Mouse (Mus musculus) liver, embryonic 16.5 days (tissue): ENCODE results near the gene Lrrc30. TPM values are rescaled to one million over a fixed set of nuclear protein-coding genes. Genes with fewer than 3 reads are reported as not detected.

Experiments
- ATAC-seq: fragments of 200-750 bp; cut with Nextera tagmentation; 2 replicates; pipeline ENCODE4 v1.8.0; 2017; ENCODE audit warnings: low read depth, mild to moderate bottlenecking, moderate number of reproducible peaks, moderate library complexity
- H3K27ac ChIP-seq: fragments of 300-500 bp; sonication (generic); 2 replicates; pipeline ENCODE4 v1.5.1; 2014; ENCODE audit warnings: mild to moderate bottlenecking, low read length
- H3K27me3 ChIP-seq: fragments of 300-500 bp; sonication (generic); 2 replicates; pipeline ENCODE4 v1.6.1; 2014; ENCODE audit warnings: low read depth, low read length, mixed read lengths; ENCODE audit not compliant: control insufficient read depth, insufficient read depth
- H3K36me3 ChIP-seq: fragments of 300-500 bp; sonication (generic); 2 replicates; pipeline ENCODE4 v1.6.1; 2014; ENCODE audit warnings: mild to moderate bottlenecking; ENCODE audit not compliant: control insufficient read depth, insufficient read depth
- H3K4me1 ChIP-seq: fragments of 300-500 bp; sonication (generic); 2 replicates; pipeline ENCODE4 v1.6.1; 2014; ENCODE audit warnings: low read depth, low read length, mixed read lengths; ENCODE audit not compliant: control insufficient read depth
- H3K4me2 ChIP-seq: fragments of 300-500 bp; sonication (generic); 2 replicates; pipeline ENCODE4 v1.6.1; 2014; ENCODE audit warnings: low read depth, low read length, mixed read lengths
- H3K4me3 ChIP-seq: fragments of 300-500 bp; sonication (generic); 2 replicates; pipeline ENCODE4 v1.5.1; 2014; ENCODE audit warnings: low read depth, mild to moderate bottlenecking, low read length
- H3K9ac ChIP-seq: fragments of 300-500 bp; sonication (generic); 2 replicates; pipeline ENCODE4 v1.6.1; 2014; ENCODE audit warnings: low read depth, low read length
- H3K9me3 ChIP-seq: fragments of 300-500 bp; sonication (generic); replicated peaks from 2 replicates; pipeline ENCODE4 v1.6.1; 2016; ENCODE audit warnings: low read length; ENCODE audit not compliant: control insufficient read depth
- WGBS: fragments of 180-500 bp; shearing (Covaris S2); extraction: QIAGEN DNeasy Blood & Tissue Kit; methylation state at CpG from one replicate; pipeline ENCODE4 v1.1.7; 2014; ENCODE audit not compliant: insufficient replicate concordance; 5-methylcytosine and 5-hydroxymethylcytosine counted together
- polyA plus RNA-seq: library from polyadenylated mRNA; unstranded; fragments of >200 nt; fragmentation: Nextera tagmentation; extraction: Ambion mirVana; gene quantifications from 2 replicates; pipeline ENCODE4 v1.2.1, GENCODE M21; 2015

The Lrrc30 gene
- polyA plus RNA-seq, 1 experiment from 2014 or later, result not detected

DNA sequence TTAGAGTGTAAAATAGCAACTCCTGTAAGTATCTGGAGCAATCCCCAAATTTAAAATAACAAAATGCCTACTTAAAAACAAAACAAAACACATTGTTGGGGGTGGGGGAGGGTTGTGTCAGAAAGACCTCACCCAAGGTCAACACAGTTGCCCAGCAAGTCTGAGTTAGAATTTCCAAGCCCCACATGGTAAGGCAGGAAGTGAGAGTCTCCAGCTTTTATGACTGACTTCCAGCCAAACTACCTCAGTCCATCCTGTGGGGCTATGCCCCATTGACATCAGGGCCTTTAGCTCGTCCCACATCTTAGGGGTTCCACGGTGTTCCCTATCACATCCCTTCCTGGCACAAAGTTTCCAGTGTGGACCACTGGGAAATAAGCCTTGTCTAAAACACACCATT lies 4.4 kb upstream of the Lrrc30 start:
- Histone ChIP-seq H3K4me3 (no peak overlapping the region), H3K4me2 (no peak overlapping the region), H3K9ac (no peak overlapping the region), H3K9me3 (no peaks in the 10 kb centered on the region), H3K27ac (no peak overlapping the region), H3K27me3 (no peaks in the 10 kb centered on the region), H3K36me3 (no peaks in the 10 kb centered on the region), H3K4me1 (no peaks in the 10 kb centered on the region)
- 47% methylated on average over 2 of the region's 2 CpGs for WGBS
- no peak for ATAC-seq

DNA sequence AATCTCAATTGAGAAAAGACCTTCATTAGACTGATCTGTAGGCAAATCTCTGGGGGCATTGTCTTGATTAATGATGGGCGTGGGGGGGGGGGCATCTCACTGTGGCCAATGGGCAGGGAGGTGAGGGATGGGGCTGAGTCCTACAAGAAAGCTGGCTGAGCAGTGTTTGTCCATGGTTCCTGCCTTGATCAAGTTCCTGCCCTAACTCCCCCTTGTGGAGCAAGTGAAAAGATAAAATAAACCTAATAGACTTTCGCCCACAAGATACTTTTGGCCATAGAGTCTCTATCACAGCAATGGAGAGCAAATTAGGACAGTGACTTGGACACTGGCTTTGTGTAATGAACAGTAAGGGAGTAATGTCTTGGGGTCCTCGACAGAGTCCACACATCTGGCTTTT lies 3.8 kb upstream of the Lrrc30 start:
- no peak overlapping the region for H3K4me2 ChIP-seq
- no peak overlapping the region for H3K27ac ChIP-seq
- 47% methylated on average over 3 of the region's 3 CpGs for WGBS
- H3K9ac ChIP-seq, result no peak overlapping the region
- ATAC-seq, result no peak
- H3K9me3 ChIP-seq, result no peaks in the 10 kb centered on the region
- no peaks in the 10 kb centered on the region for H3K4me1 ChIP-seq
- H3K4me3 ChIP-seq, result no peak overlapping the region
- H3K36me3 ChIP-seq, result no peaks in the 10 kb centered on the region
- no peaks in the 10 kb centered on the region for H3K27me3 ChIP-seq

DNA sequence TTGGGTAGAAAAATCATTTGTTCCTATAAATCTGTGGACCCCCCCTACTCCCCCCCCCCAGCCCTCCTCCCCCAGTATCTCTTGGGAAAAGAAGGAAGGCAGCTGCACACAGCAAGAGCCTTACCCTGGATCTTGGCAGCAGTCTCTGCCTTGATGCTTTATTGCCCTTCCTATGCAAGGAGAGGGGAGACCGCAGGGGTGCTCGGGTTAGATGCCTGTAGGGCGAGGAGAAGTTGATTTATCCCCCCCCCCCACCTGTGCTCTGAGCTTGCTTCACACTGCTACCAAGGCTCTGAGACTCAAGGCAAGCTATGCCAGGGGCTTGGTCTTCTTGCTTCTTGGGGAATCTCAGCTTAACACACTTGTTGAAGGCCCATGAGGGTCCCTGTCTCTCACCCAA lies 2.8 kb downstream of the Lrrc30 start:
- ATAC-seq, result no peak
- 61% methylated on average over 3 of the region's 3 CpGs for WGBS
- Histone ChIP-seq H3K36me3 (no peaks in the 10 kb centered on the region), H3K9ac (no peak overlapping the region), H3K27me3 (no peaks in the 10 kb centered on the region), H3K27ac (no peak overlapping the region), H3K9me3 (no peaks in the 10 kb centered on the region), H3K4me2 (no peak overlapping the region), H3K4me3 (no peak overlapping the region), H3K4me1 (no peaks in the 10 kb centered on the region)

DNA sequence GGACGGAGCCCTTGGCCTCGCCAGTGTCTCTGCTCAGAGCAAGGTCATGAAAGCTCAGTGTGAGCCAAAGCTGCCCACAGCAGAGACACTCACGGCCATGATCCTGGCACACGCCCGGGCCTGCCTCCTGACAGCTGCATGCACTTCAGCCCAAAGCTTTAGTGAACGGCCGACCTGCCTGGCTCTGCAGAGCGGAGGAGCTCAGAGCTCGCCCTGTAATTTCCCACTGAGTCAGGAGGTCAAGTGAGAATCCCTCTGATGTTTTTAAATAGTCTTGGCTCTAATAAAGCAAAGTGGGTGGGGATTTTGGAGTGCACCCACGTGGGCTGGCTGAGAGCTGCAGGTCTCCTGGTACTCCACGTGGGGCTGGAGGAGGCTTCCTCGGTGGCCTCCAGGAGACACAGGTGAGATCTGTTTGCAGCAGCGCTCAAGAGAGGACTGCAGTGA lies 3.3 kb downstream of the Lrrc30 start:
- ATAC-seq, result no peak
- no peak overlapping the region for H3K4me2 ChIP-seq
- no peaks in the 10 kb centered on the region for H3K9me3 ChIP-seq
- H3K36me3 ChIP-seq, result no peaks in the 10 kb centered on the region
- 51% methylated on average over 13 of the region's 13 CpGs for WGBS
- no peak overlapping the region for H3K27ac ChIP-seq
- no peaks in the 10 kb centered on the region for H3K27me3 ChIP-seq
- no peaks in the 10 kb centered on the region for H3K4me1 ChIP-seq
- no peak overlapping the region for H3K9ac ChIP-seq
- H3K4me3 ChIP-seq, result no peak overlapping the region

- Histone ChIP-seq H3K4me3 (no peak overlapping the region), H3K27ac (no peak overlapping the region), H3K9ac (no peak overlapping the region), H3K27me3 (no peaks in the 10 kb centered on the region), H3K9me3 (no peaks in the 10 kb centered on the region), H3K4me2 (no peak overlapping the region), H3K4me1 (no peaks in the 10 kb centered on the region), H3K36me3 (no peaks in the 10 kb centered on the region)
- 78% methylated on average over 15 of the region's 15 CpGs for WGBS
- ATAC-seq, result no peak
These were observed 4.0 kb downstream of the Lrrc30 start for GRCm38 (mm10) chr17:67628475-67628874.

- H3K4me3 ChIP-seq, result no peak overlapping the region
These were observed 7.1 kb downstream of the Lrrc30 start for GRCm38 (mm10) chr17:67625431-67625830.

DNA sequence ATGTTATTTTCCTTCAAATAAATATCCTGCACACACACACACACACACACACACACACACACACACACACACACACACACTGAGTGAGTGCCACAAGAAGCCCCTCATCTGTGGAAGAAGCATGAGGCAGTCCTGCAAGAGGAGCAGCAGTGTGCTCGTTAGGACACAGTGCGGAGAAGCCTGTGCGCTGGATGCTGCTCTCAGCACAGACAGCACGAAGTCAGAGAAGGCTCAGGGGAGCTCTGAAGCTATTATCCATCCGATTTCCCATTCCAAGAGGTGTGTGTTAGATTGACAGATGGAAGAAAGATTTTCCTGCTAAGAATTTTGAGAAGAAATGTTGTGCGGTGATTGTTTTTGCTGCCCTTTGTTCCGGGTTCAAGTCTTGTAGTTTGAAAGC lies 13.5 kb downstream of the Lrrc30 start:
- no peak for ATAC-seq
- no peak overlapping the region for H3K9ac ChIP-seq
- no peaks in the 10 kb centered on the region for H3K27me3 ChIP-seq
- H3K36me3 ChIP-seq, result no peaks in the 10 kb centered on the region
- 64% methylated on average over 7 of the region's 7 CpGs for WGBS
- H3K4me3 ChIP-seq, result no peak overlapping the region
- H3K4me2 ChIP-seq, result no peak overlapping the region
- H3K9me3 ChIP-seq, result no peaks in the 10 kb centered on the region
- no peak overlapping the region for H3K27ac ChIP-seq
- no peaks in the 10 kb centered on the region for H3K4me1 ChIP-seq

More at GRCm38 (mm10) chr17:67625431-67625830, 7.1 kb downstream of the Lrrc30 start:
- WGBS, result 42% methylated on average over 5 of the region's 5 CpGs
- H3K4me2 ChIP-seq, result no peak overlapping the region
- H3K4me1 ChIP-seq, result no peaks in the 10 kb centered on the region
- no peaks in the 10 kb centered on the region for H3K36me3 ChIP-seq
- ATAC-seq, result no peak
- H3K27ac ChIP-seq, result no peak overlapping the region
- H3K9me3 ChIP-seq, result no peaks in the 10 kb centered on the region
- no peaks in the 10 kb centered on the region for H3K27me3 ChIP-seq
- H3K9ac ChIP-seq, result no peak overlapping the region

DNA sequence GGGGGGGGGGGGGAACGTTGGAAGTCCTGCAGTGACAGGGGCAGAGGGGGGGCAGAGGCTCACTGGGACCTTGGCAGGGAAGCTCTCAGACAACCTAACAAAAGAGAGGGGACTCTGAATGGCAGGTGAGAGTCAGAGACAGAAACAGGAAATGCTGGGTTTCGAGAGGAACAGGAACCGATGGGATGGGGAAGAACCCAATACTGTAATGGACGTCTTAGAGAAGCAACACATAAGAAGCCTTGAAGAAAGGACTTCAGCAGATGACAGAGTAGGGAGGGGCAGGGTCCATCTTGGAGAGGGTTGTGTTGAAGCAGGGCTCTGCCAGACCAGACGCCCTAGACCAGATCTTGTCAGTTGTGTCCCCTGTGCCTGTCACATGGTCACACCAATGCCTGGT lies 18.1 kb downstream of the Lrrc30 start:
- H3K27ac ChIP-seq, result no peak overlapping the region
- WGBS, result 32% methylated on average over 5 of the region's 5 CpGs
- H3K9ac ChIP-seq, result no peak overlapping the region
- no peaks in the 10 kb centered on the region for H3K4me1 ChIP-seq
- H3K4me2 ChIP-seq, result no peak overlapping the region
- no peaks in the 10 kb centered on the region for H3K36me3 ChIP-seq
- no peak overlapping the region for H3K4me3 ChIP-seq
- H3K27me3 ChIP-seq, result no peaks in the 10 kb centered on the region
- ATAC-seq, result no peak
- H3K9me3 ChIP-seq, result no peaks in the 10 kb centered on the region

DNA sequence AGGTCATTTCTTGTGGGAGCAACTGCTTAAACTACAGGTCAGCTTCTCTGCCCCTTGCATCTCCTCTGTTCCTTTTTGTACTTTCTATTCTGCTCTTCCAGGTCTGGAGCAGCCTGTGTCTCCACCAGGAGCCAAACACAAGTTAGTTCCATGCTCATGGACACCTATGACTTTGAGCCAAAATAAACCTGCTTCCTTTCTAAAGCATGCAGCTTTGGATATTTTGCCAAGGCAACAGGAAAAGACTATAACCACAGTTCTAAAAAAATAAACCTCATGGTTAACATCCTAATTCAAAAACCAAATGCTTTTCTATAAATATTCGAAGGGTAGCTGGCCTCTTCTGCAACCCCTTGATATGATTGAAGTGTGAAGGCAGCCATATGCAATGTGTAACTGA lies 19.9 kb downstream of the Lrrc30 start:
- no peak for ATAC-seq
- H3K4me1 ChIP-seq, result no peaks in the 10 kb centered on the region
- no peak overlapping the region for H3K4me3 ChIP-seq
- 26% methylated on average over 1 of the region's 1 CpGs for WGBS
- H3K4me2 ChIP-seq, result no peak overlapping the region
- no peak overlapping the region for H3K27ac ChIP-seq
- no peaks in the 10 kb centered on the region for H3K36me3 ChIP-seq
- H3K9ac ChIP-seq, result no peak overlapping the region
- H3K27me3 ChIP-seq, result no peaks in the 10 kb centered on the region
- no peaks in the 10 kb centered on the region for H3K9me3 ChIP-seq

GRCm38 (mm10) chr17:67612151-67612550 lies 20.4 kb downstream of the Lrrc30 start:
- H3K27me3 ChIP-seq, result no peaks in the 10 kb centered on the region
- H3K36me3 ChIP-seq, result no peaks in the 10 kb centered on the region
- no peak overlapping the region for H3K27ac ChIP-seq
- no peak overlapping the region for H3K4me3 ChIP-seq
- no peaks in the 10 kb centered on the region for H3K9me3 ChIP-seq
- no peak overlapping the region for H3K9ac ChIP-seq
- WGBS, result 64% methylated on average over 3 of the region's 3 CpGs
- no peak overlapping the region for H3K4me2 ChIP-seq
- no peaks in the 10 kb centered on the region for H3K4me1 ChIP-seq
- ATAC-seq, result no peak
